8 mouse cellular contexts compared by ENCODE assay signal in the genomic region with DNA sequence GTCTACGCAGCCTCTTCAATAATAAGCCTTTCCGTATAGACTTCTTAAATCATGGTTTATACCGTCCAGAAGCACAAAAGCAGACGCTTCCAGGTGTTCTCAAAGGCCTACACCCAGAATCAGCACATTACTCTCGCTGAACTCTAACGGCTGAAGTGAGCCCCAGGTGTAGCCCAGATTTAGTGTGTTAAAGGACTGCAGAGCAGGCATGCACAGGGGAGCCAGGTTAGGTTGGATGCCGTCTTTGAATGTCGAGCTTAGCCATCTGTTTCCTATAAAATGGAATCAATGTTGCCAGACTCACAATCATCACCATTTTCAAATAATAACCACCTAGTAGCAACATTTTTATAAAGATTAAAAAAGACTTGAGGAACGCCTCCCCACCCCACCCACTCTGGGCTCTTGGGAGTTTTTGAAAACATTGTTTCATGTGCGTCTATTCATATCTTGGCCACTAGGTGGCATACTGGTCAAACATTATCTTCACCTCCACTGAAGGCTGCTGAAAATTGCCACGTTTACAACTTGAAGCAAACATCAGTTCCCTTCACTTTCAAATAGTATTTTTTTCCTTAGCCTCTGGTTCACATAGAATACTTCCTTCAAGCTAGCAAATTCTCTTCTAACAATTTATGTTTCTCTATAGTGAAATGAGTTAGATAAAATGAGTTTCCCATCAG.
A peak's percentile ranks its signal among the peaks of the same experiment; 100 is the strongest.
DNase-seq lines count a peak whose midpoint lies in the region; ATAC-seq and TF ChIP-seq lines count a peak whose summit lies in the region.

No protein-coding gene starts in this region.

- H3K4me1 ChIP-seq in embryonic facial prominence, embryonic 14.5 days (ENCODE audit: control insufficient read depth, insufficient read depth, low read length), result no peaks in the 10 kb centered on the region
- H3K4me1 ChIP-seq in hindbrain, embryonic 13.5 days (replicated peaks), result no peaks in the 10 kb centered on the region

- TF ChIP-seq CTCF in brain, embryonic 14.5 days (IDR thresholded peaks at IDR 0.05; ENCODE audit: borderline replicate concordance, extremely low read depth, insufficient read depth, insufficient read length), result peak; percentile 78; the same call in 1 of the 2 replicates

- no peak overlapping the region for H3K9ac ChIP-seq in embryonic facial prominence, embryonic 14.5 days (ENCODE audit: low read depth, low read length)
- no peak overlapping the region for H3K9ac ChIP-seq in hindbrain, embryonic 13.5 days

- peak; percentile 26 for DNase-seq in ovary, postnatal 14 days (ENCODE audit: low spot score)
- no peak for DNase-seq in ovary, adult 18-20 months (ENCODE audit: low spot score)
- DNase-seq in brain, embryonic 14.5 days (ENCODE audit: low read depth), result peak; percentile 81
- peak; percentile 83 for DNase-seq in embryonic facial prominence, embryonic 14.5 days (ENCODE audit: low spot score)
- peak; percentile 16 for DNase-seq in left cerebral cortex, postnatal 4 days
- DNase-seq in naive thymus-derived CD4-positive, alpha-beta T cell, adult 2 months (ENCODE audit: low read depth), result peak; percentile 69
- no peak for DNase-seq in ovary, postnatal 36 days (ENCODE audit: low spot score)

- TF ChIP-seq POLR2A in brain, embryonic 14.5 days (IDR thresholded peaks at IDR 0.05; ENCODE audit: borderline replicate concordance, extremely low read depth, insufficient read depth, insufficient read length, poor library complexity, severe bottlenecking), result no peak

- H3K4me3 ChIP-seq in embryonic facial prominence, embryonic 14.5 days (ENCODE audit: low read depth, low read length), result no peak overlapping the region
- H3K4me3 ChIP-seq in hindbrain, embryonic 13.5 days, result no peak overlapping the region

- H3K4me2 ChIP-seq in embryonic facial prominence, embryonic 14.5 days (ENCODE audit: low read depth, low read length), result peak overlapping the region; percentile 27; the same call in 1 of the 2 replicates
- no peak overlapping the region for H3K4me2 ChIP-seq in hindbrain, embryonic 13.5 days

- intact Hi-C loops in left cerebral cortex, postnatal 4 days (cut with DNase I), result loop anchor here (1.0 to 10.0 kb wide), 3 partner anchors 191 to 932 kb away; no protein-coding TSS in a partner anchor

- H3K9me3 ChIP-seq in embryonic facial prominence, embryonic 14.5 days (ENCODE audit: control insufficient read depth, low read length), result peaks cover 3% of the 10 kb centered on the region; the same call in 1 of the 2 replicates
- H3K9me3 ChIP-seq in hindbrain, embryonic 13.5 days, result no peaks in the 10 kb centered on the region

- no peaks in the 10 kb centered on the region for H3K36me3 ChIP-seq in embryonic facial prominence, embryonic 14.5 days (ENCODE audit: control insufficient read depth, insufficient read depth, low read length)
- H3K36me3 ChIP-seq in hindbrain, embryonic 13.5 days, result no peaks in the 10 kb centered on the region

- WGBS in embryonic facial prominence, embryonic 14.5 days, result 38% methylated on average over 11 of the region's 11 CpGs
- whole genome bisulfite sequencing in hindbrain, embryonic 13.5 days, result 52% methylated on average over 11 of the region's 11 CpGs

- no peak overlapping the region for H3K27ac ChIP-seq in embryonic facial prominence, embryonic 14.5 days (replicated peaks; ENCODE audit: low read depth, low read length)
- H3K27ac ChIP-seq in hindbrain, embryonic 13.5 days, result no peak overlapping the region

- H3K27me3 ChIP-seq in embryonic facial prominence, embryonic 14.5 days (replicated peaks; ENCODE audit: control insufficient read depth, insufficient read depth, low read length), result no peaks in the 10 kb centered on the region
- peaks cover 2% of the 10 kb centered on the region; the same call in 1 of the 2 replicates for H3K27me3 ChIP-seq in hindbrain, embryonic 13.5 days

- ATAC-seq in embryonic facial prominence, embryonic 14.5 days (ENCODE audit: low read depth), result peak; percentile 78
- peak; percentile 50; the same call in 1 of the 2 replicates for ATAC-seq in hindbrain, embryonic 13.5 days (ENCODE audit: low FRiP score)

Comparison
In these comparisons a context has a peak if more than half of its experiments do, and no peak if none do; other contexts are left out.
1. DNase-seq: peak in ovary, postnatal 14 days (single experiment), brain, embryonic 14.5 days (single experiment), embryonic facial prominence, embryonic 14.5 days (single experiment), left cerebral cortex, postnatal 4 days (single experiment) and naive thymus-derived CD4-positive, alpha-beta T cell, adult 2 months (single experiment); none in ovary, adult 18-20 months (single experiment) and ovary, postnatal 36 days (single experiment).